Mouse (Mus musculus) liver, embryonic 18 days (tissue): Measurements from ENCODE around the gene Ttll11. TPM values are rescaled to one million over a fixed set of nuclear protein-coding genes. Genes with fewer than 3 reads are reported as not detected.

ENCODE experiments used
- polyA plus RNA-seq: library from polyadenylated mRNA; depleted of rRNA; stranded (reverse); fragments of >200 nt; gene quantifications from 2 replicates; pipeline ENCODE4 v1.2.3, GENCODE M21; 2012; rRNA removed

The Ttll11 gene
- 1.1 and 1.5 TPM in 2 replicates for polyA plus RNA-seq

GRCm38 (mm10) chr2:35979644-35980021, at the start of gene Ttll11:
Gene Ttll11, minus strand, starts transcription at chr2:35979913.

Other genes starting within 250 kb of the Ttll11 start
- 80.0 and 82.2 TPM in 2 replicates for gene Ndufa8, start 69.5 kb upstream of the Ttll11 start, polyA plus RNA-seq
- not detected in 2 replicates for gene Morn5, start 69.5 kb upstream of the Ttll11 start, polyA plus RNA-seq
- gene Lhx6, start 125.5 kb upstream of the Ttll11 start, polyA plus RNA-seq, result 1.3 and 1.7 TPM in 2 replicates
- gene Mrrf, start 156.5 kb upstream of the Ttll11 start, polyA plus RNA-seq, result 7.4 and 10.9 TPM in 2 replicates
- 10.8 and 11.0 TPM in 2 replicates for gene Rbm18, start 156.9 kb upstream of the Ttll11 start, polyA plus RNA-seq